Mouse (Mus musculus): ENCODE measurements at regions not wholly inside any gene's neighbourhood (a gene's known extent, or its start where the extent isn't known, plus 50 kb on each side); places are given as distances from the start of the nearest gene placed in this dataset.

GRCm38 (mm10) chr19:27563592-27563991 lies 134.0 kb upstream of the Pum3 start:
- DNase-seq (ENCODE audit: low spot score): no peak

GRCm38 (mm10) chr19:27558199-27558598 lies 128.6 kb upstream of the Pum3 start:
- no peak for DNase-seq (ENCODE audit: low spot score)

- DNase-seq (ENCODE audit: low spot score): no peak
These were observed 127.1 kb upstream of the Pum3 start for GRCm38 (mm10) chr19:27556697-27557096.

- DNase-seq (ENCODE audit: low spot score): no peak
These were observed 125.2 kb upstream of the Pum3 start for GRCm38 (mm10) chr19:27554841-27555240.

- no peak for DNase-seq (ENCODE audit: low spot score)
These were observed 123.6 kb upstream of the Pum3 start for GRCm38 (mm10) chr19:27553266-27553665.

GRCm38 (mm10) chr19:27537746-27538145 lies 108.1 kb upstream of the Pum3 start:
- DNase-seq (ENCODE audit: low spot score): no peak

- no peak for DNase-seq (ENCODE audit: low spot score)
These were observed 107.4 kb upstream of the Pum3 start for GRCm38 (mm10) chr19:27537066-27537465.

- DNase-seq (ENCODE audit: low spot score): no peak
These were observed 98.4 kb upstream of the Pum3 start for GRCm38 (mm10) chr19:27527940-27528558.

- no peak for DNase-seq (ENCODE audit: low spot score)
These were observed 89.9 kb upstream of the Pum3 start for GRCm38 (mm10) chr19:27519326-27520061.

GRCm38 (mm10) chr19:27514267-27514666 lies 84.6 kb upstream of the Pum3 start:
- DNase-seq (ENCODE audit: low spot score): no peak

GRCm38 (mm10) chr19:27513535-27513934 lies 83.9 kb upstream of the Pum3 start:
- no peak for DNase-seq (ENCODE audit: low spot score)

- peak; percentile 86 for DNase-seq (ENCODE audit: low spot score)
These were observed 81.7 kb upstream of the Pum3 start for GRCm38 (mm10) chr19:27511340-27511739.

GRCm38 (mm10) chr19:27509956-27510639 lies 80.5 kb upstream of the Pum3 start:
- DNase-seq (ENCODE audit: low spot score): no peak

- DNase-seq (ENCODE audit: low spot score): no peak
These were observed 68.7 kb upstream of the Pum3 start for GRCm38 (mm10) chr19:27498278-27498677.

- no peak for DNase-seq (ENCODE audit: low spot score)
These were observed 62.8 kb upstream of the Pum3 start for GRCm38 (mm10) chr19:27492468-27492867.

- DNase-seq (ENCODE audit: low spot score): no peak
These were observed 62.2 kb upstream of the Pum3 start for GRCm38 (mm10) chr19:27491873-27492272.

GRCm38 (mm10) chr19:27489053-27489452 lies 59.4 kb upstream of the Pum3 start:
- no peak for DNase-seq (ENCODE audit: low spot score)

Data from embryo, embryonic 10 days (tissue).